Mouse (Mus musculus) CH12.LX (cell line): ENCODE measurements around the gene Brd2. TPM values are rescaled to one million over a fixed set of nuclear protein-coding genes. Genes with fewer than 3 reads are reported as not detected.

Experiments
- DNase-seq: peaks from one replicate; pipeline ENCODE4 v3.0.0-alpha.2; 2013; ENCODE audit errors: extremely low read depth
- H3K27ac ChIP-seq: 2 replicates; pipeline ENCODE4 v1.5.1; 2012; ENCODE audit warnings: low read depth, mild to moderate bottlenecking, control low read depth, moderate library complexity; ENCODE audit not compliant: insufficient read depth
- H3K27me3 ChIP-seq: replicated peaks from 2 replicates; pipeline ENCODE3; 2012; ENCODE audit warnings: inconsistent platforms
- H3K36me3 ChIP-seq, 2 experiments: replicated peaks in 1 of 2; 2 replicates each; pipeline versions ENCODE3 to v1.6.1; 2012; ENCODE audit warnings: inconsistent platforms in 1 of 2, low read length in 1 of 2, mild to moderate bottlenecking in 1 of 2, mixed read lengths in 1 of 2, moderate library complexity in 1 of 2; ENCODE audit not compliant: control insufficient read depth in 1 of 2, insufficient read depth in 1 of 2
- H3K4me1 ChIP-seq, 2 experiments: 2 replicates each; pipeline ENCODE4 v1.6.1; 2012; ENCODE audit warnings: inconsistent platforms in 1 of 2, moderate library complexity in 1 of 2; ENCODE audit not compliant: insufficient read depth in 2 of 2, control insufficient read depth in 1 of 2
- H3K4me2 ChIP-seq: 2 replicates; pipeline ENCODE4 v1.6.1; 2012; ENCODE audit warnings: low read depth, mild to moderate bottlenecking, control low read depth; ENCODE audit not compliant: poor library complexity, insufficient read depth, severe bottlenecking
- H3K4me3 ChIP-seq, 3 experiments: fragments of 150-350 bp in 1 of 3; sonication (generic) in 1 of 3; replicated peaks in 1 of 3; 2 replicates each; pipeline versions ENCODE3 to v1.5.1; 2011 to 2012; ENCODE audit warnings: low read depth in 2 of 3, low read length in 2 of 3, mild to moderate bottlenecking in 2 of 3, moderate library complexity in 2 of 3, control low read depth in 1 of 3, improper control_type of control experiment in 1 of 3, inconsistent platforms in 1 of 3, mixed read lengths in 1 of 3; ENCODE audit not compliant: poor library complexity in 1 of 3
- H3K79me2 ChIP-seq: replicated peaks from 2 replicates; pipeline ENCODE4 v1.6.1; 2012; ENCODE audit warnings: mild to moderate bottlenecking, moderate library complexity; ENCODE audit not compliant: control insufficient read depth, poor library complexity, insufficient read depth, severe bottlenecking; ENCODE audit errors: extremely low read depth
- H3K9ac ChIP-seq: 2 replicates; pipeline ENCODE4 v1.6.1; 2012; ENCODE audit warnings: low read depth, mild to moderate bottlenecking, control low read depth, moderate library complexity; ENCODE audit not compliant: insufficient read depth
- H3K9me3 ChIP-seq: replicated peaks from 2 replicates; pipeline ENCODE3; 2012; ENCODE audit warnings: low read length, inconsistent platforms, mixed read lengths
- BHLHE40 ChIP-seq: IDR thresholded peaks from 2 replicates; pipeline ENCODE4 v1.6.1; 2011; ENCODE audit warnings: mild to moderate bottlenecking, low read depth, low read length, improper control_type of control experiment
- CHD1 ChIP-seq: IDR thresholded peaks from 2 replicates; pipeline ENCODE4 v1.6.1; 2012; ENCODE audit warnings: low read depth, low read length, improper control_type of control experiment, inconsistent platforms
- CHD2 ChIP-seq: IDR thresholded peaks from 2 replicates; pipeline ENCODE4 v1.6.1; 2011; ENCODE audit warnings: low read length, improper control_type of control experiment
- ELF1 ChIP-seq: IDR thresholded peaks from 2 replicates; pipeline ENCODE4 v1.6.1; 2014; ENCODE audit warnings: low read depth, mild to moderate bottlenecking, inconsistent platforms, low read length, improper control_type of control experiment
- ETS1 ChIP-seq: conservative IDR thresholded peaks from 2 replicates; pipeline ENCODE4 v1.6.1; 2012; ENCODE audit warnings: low read depth, mild to moderate bottlenecking, inconsistent platforms, low read length, improper control_type of control experiment, moderate library complexity
- HCFC1 ChIP-seq: IDR thresholded peaks from 2 replicates; pipeline ENCODE4 v1.6.1; 2012; ENCODE audit warnings: low read depth, mild to moderate bottlenecking, inconsistent platforms, low read length, improper control_type of control experiment
- IRF4 ChIP-seq: IDR thresholded peaks from 2 replicates; pipeline ENCODE4 v1.6.1; 2014; ENCODE audit warnings: low read depth, mild to moderate bottlenecking, inconsistent platforms, low read length, improper control_type of control experiment
- MAFK ChIP-seq: IDR thresholded peaks from 2 replicates; pipeline ENCODE4 v1.6.1; 2011; ENCODE audit warnings: low read length, improper control_type of control experiment; ENCODE audit not compliant: insufficient replicate concordance
- MAX ChIP-seq: IDR thresholded peaks from 2 replicates; pipeline ENCODE4 v1.6.1; 2011; ENCODE audit warnings: low read length, improper control_type of control experiment
- MAZ ChIP-seq: IDR thresholded peaks from 2 replicates; pipeline ENCODE4 v1.6.1; 2012; ENCODE audit warnings: low read depth, mild to moderate bottlenecking, inconsistent platforms, low read length, improper control_type of control experiment, moderate library complexity
- MEF2A ChIP-seq: IDR thresholded peaks from 2 replicates; pipeline ENCODE4 v1.6.1; 2014; ENCODE audit warnings: low read depth, mild to moderate bottlenecking, inconsistent platforms, low read length, improper control_type of control experiment, borderline replicate concordance
- MXI1 ChIP-seq: IDR thresholded peaks from 2 replicates; pipeline ENCODE4 v1.6.1; 2011; ENCODE audit warnings: mild to moderate bottlenecking, low read depth, low read length, improper control_type of control experiment
- NELFE ChIP-seq: IDR thresholded peaks from 2 replicates; pipeline ENCODE4 v1.6.1; 2011; ENCODE audit warnings: low read depth, low read length, improper control_type of control experiment
- NRF1 ChIP-seq: IDR thresholded peaks from 2 replicates; pipeline ENCODE4 v1.6.1; 2014; ENCODE audit warnings: low read depth, mild to moderate bottlenecking, inconsistent platforms, low read length, improper control_type of control experiment, moderate library complexity
- PAX5 ChIP-seq: IDR thresholded peaks from 2 replicates; pipeline ENCODE4 v1.6.1; 2012; ENCODE audit warnings: low read length, inconsistent platforms, mixed read lengths
- POLR2A ChIP-seq: IDR thresholded peaks from 2 replicates; pipeline ENCODE4 v1.6.1; 2011; ENCODE audit warnings: low read depth, mild to moderate bottlenecking, improper control_type of control experiment, low read length
- POLR2AphosphoS2 ChIP-seq: IDR thresholded peaks from 2 replicates; pipeline ENCODE4 v1.6.1; 2011; ENCODE audit warnings: low read depth, low read length, improper control_type of control experiment
- RCOR1 ChIP-seq: conservative IDR thresholded peaks from 2 replicates; pipeline ENCODE4 v1.6.1; 2012; ENCODE audit warnings: low read depth, mild to moderate bottlenecking, inconsistent platforms, low read length, improper control_type of control experiment
- SIN3A ChIP-seq: IDR thresholded peaks from 2 replicates; pipeline ENCODE4 v1.6.1; 2012; ENCODE audit warnings: low read length, improper control_type of control experiment, inconsistent platforms
- TBP ChIP-seq: conservative IDR thresholded peaks from 2 replicates; pipeline ENCODE4 v1.6.1; 2011; ENCODE audit warnings: low read depth, low read length, improper control_type of control experiment
- TCF12 ChIP-seq: IDR thresholded peaks from 2 replicates; pipeline ENCODE4 v1.6.1; 2014; ENCODE audit warnings: low read depth, mild to moderate bottlenecking, inconsistent platforms, low read length, improper control_type of control experiment
- UBTF ChIP-seq: IDR thresholded peaks from 2 replicates; pipeline ENCODE4 v1.6.1; 2012; ENCODE audit warnings: low read depth, mild to moderate bottlenecking, inconsistent platforms, low read length, improper control_type of control experiment, moderate library complexity
- USF2 ChIP-seq: conservative IDR thresholded peaks from 2 replicates; pipeline ENCODE4 v1.6.1; 2011; ENCODE audit warnings: low read depth, low read length, improper control_type of control experiment
- ZC3H11A ChIP-seq: IDR thresholded peaks from 2 replicates; pipeline ENCODE4 v1.6.1; 2012; ENCODE audit warnings: low read depth, mild to moderate bottlenecking, inconsistent platforms, low read length, improper control_type of control experiment
- ZMIZ1 ChIP-seq: IDR thresholded peaks from 2 replicates; pipeline ENCODE4 v1.6.1; 2012; ENCODE audit warnings: low read depth, mild to moderate bottlenecking, inconsistent platforms, low read length, improper control_type of control experiment
- dilution Hi-C: fragments of 300-500 bp; cut with MboI; formaldehyde crosslinking; loops from 2 replicates; pipeline ENCODE4 v1.14.3; 2020; ENCODE audit warnings: low sequenced_read_pairs; ENCODE audit not compliant: extremely low pct_unique_long_range_greater_than_20kb, extremely low pct_ligation_motif_present
- in situ Hi-C: fragments of 300-500 bp; cut with MboI; formaldehyde crosslinking; loops from 3 replicates; pipeline ENCODE4 v1.14.3; 2019; ENCODE audit warnings: low sequenced_read_pairs, low pct_ligation_motif_present, low pct_unique_long_range_greater_than_20kb, mixed read lengths
- polyA plus RNA-seq: library from polyadenylated mRNA; unstranded; fragments of >175 nt; gene quantifications from 2 replicates; pipeline ENCODE4 v1.2.1, GENCODE M21; 2012; ENCODE audit warnings: low read depth; ENCODE audit not compliant: insufficient read length
- total RNA-seq, 2 experiments: library from RNA; depleted of rRNA; stranded (reverse); fragments of 300-350 nt in 1 of 2; fragments of >200 nt in 1 of 2; gene quantifications; 2 replicates each; pipeline ENCODE4 v1.2.3; 2012 to 2014

Brd2 gene
- total and polyA plus RNA-seq, 3 experiments = 101 to 247 (median 141) TPM

DNA sequence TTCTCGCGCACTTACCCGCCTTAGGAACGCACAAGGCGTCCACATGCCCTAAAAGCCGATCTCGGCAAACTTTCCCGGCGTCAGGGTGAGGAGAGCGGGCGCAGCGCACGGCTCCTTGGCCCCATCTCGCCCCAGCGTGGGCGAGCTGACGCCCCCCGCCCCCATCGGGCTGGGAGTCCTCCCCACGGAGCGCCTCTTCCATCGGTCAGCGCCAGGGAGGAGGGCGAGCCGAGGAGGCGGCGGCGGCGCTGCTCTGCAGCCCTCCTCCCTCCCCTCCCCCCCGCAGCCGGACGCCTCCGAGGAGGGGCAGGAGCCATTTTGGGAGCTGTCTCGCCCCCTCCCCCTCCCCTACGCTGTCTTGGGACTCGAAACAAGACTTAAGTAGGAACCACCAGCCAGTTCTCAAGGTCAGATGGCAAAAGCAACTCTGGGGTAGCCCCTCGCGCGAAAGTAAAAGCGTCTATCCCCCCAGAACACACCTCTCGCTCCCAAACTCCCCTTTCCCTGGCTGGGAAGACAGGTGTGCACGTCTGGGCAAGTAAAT lies 2.2 kb downstream of the Brd2 start:
- Histone ChIP-seq H3K9me3 (no peaks in the 10 kb centered on the region), H3K4me2 (peak overlapping the region; percentile 24), H3K9ac (peak overlapping the region; percentile 99), H3K27me3 (no peaks in the 10 kb centered on the region), H3K4me3 (peak overlapping the region; percentile 88 to 100 (median 93)), H3K27ac (peak overlapping the region; percentile 98), H3K36me3 (peaks cover 34 to 43% of the 10 kb centered on the region in 2 experiments), H3K79me2 (peaks cover 49% of the 10 kb centered on the region), H3K4me1 (peaks cover 8 to 28% of the 10 kb centered on the region in 2 experiments)
- TF ChIP-seq NRF1 (peak; percentile 54), MEF2A (peak; percentile 81), ELF1 (no peak), ETS1 (peak; percentile 57), USF2 (no peak), PAX5 (no peak), POLR2AphosphoS2 (peak; percentile 78), MXI1 (peak; percentile 84), SIN3A (peak; percentile 44; the same call in 1 of the 2 replicates), CHD2 (peak; percentile 95), HCFC1 (peak; percentile 47; the same call in 1 of the 2 replicates), MAFK (0 out of 2 replicates have a peak, but pooled peaks have one; percentile 9), NELFE (peak; percentile 78), TCF12 (peak; percentile 83), UBTF (no peak), POLR2A (peak; percentile 76), ZMIZ1 (peak; percentile 41), MAZ (peak; percentile 96), MAX (peak; percentile 43; the same call in 1 of the 2 replicates), BHLHE40 (peak; percentile 35; the same call in 1 of the 2 replicates), ZC3H11A (no peak), IRF4 (peak; percentile 67; the same call in 1 of the 2 replicates), RCOR1 (no peak; the same call in 1 of the 2 replicates), CHD1 (peak; percentile 91; the same call in 1 of the 2 replicates), TBP (peak; percentile 72; the same call in 1 of the 2 replicates)
- in situ Hi-C loops = no loop called here
- DNase-seq = peak; percentile 89
- dilution Hi-C loops = no loop called here
